Mouse (Mus musculus) olfactory bulb, adult 2 months (tissue): ENCODE results near the gene Pxn.

Experiments
- CTCF ChIP-seq: fragments of 200-500 bp; IDR thresholded peaks from 2 replicates; pipeline ENCODE4 v1.5.1; 2012; ENCODE audit warnings: low read depth, mild to moderate bottlenecking, low read length, moderate library complexity; ENCODE audit not compliant: insufficient read depth
- POLR2A ChIP-seq: fragments of 200-500 bp; IDR thresholded peaks from 2 replicates; pipeline ENCODE4 v1.6.1; 2012; ENCODE audit warnings: mild to moderate bottlenecking, low read depth, low read length, moderate library complexity; ENCODE audit not compliant: insufficient read depth

DNA sequence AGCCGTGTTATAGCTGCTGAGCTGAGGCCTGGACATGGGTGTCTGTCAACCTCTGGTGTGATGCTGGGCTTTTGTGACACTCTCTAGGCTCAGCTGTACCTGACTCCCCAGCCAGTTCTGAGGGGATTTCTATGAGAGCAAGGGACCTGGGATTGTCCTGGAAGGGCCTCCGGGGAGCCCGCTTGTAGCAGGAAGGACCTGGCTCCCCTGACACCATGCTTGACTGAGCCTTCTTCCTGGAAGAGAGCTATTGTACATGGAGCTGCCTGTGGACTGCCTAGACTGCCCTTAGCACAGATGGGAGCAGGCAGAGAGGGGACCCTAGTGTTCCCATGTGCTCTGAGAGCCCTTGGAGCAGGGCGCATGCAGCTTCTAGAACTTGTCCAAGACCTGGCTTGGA lies 18.9 kb downstream of the Pxn start:
- no peak for TF ChIP-seq CTCF
- TF ChIP-seq POLR2A: no peak
